Mouse (Mus musculus) lung, postnatal 0 days (tissue): ENCODE results near the gene Smpd3.

Experiments
- CTCF ChIP-seq: IDR thresholded peaks from 2 replicates; pipeline ENCODE4 v1.5.1; 2016; ENCODE audit warnings: antibody characterized with exemption, mild to moderate bottlenecking
- EP300 ChIP-seq: IDR thresholded peaks from 2 replicates; pipeline ENCODE4 v1.6.1; 2016; ENCODE audit warnings: antibody characterized with exemption, mild to moderate bottlenecking, control low read depth

DNA sequence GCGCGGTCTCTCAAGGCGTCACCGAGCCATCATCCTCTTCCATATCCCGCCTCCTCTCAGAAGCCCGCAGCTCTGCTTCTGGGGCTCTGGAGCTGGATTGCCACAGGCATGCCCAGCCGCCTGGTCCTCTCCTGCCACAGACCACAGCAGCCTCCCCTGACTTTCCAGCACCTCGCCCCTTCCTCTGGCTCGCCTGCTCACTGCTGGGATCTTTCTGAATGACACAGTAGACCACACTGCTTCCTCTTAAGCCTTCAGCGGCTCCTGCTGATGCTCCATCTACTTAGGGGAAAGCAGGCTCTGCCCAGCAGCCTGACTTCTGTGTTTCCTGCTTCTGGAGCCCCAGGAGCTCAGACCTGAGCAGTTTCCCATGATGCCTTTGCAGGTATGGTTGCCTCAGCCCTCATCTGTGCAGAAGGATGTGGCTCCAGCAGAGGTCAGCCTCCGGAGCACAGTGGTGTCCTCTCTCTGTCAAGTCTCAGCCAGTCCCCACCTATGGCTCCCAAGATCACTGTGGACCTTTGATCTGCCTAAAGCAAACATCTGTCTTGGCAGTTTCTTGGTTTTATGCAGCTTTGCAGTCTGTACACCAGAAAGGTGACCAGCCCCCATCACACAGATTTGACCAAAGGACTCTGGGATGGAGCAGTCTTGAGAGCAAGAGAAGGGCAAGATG is 59.3 kb downstream of the Smpd3 start:
- TF ChIP-seq CTCF: no peak
- no peak for TF ChIP-seq EP300
